Mouse (Mus musculus) NIH3T3 (cell line): ENCODE data around the gene Ankle1.
"Not testable (repeated sequence)": the region's sequence is repeated elsewhere in the genome, so short reads cannot be mapped to it uniquely, and the experiment has no call there.

ENCODE experiments used
- DNase-seq: peaks from one replicate; pipeline ENCODE4 v3.0.0-alpha.2; 2012; ENCODE audit warnings: low read depth

Ankle1 gene

DNA sequence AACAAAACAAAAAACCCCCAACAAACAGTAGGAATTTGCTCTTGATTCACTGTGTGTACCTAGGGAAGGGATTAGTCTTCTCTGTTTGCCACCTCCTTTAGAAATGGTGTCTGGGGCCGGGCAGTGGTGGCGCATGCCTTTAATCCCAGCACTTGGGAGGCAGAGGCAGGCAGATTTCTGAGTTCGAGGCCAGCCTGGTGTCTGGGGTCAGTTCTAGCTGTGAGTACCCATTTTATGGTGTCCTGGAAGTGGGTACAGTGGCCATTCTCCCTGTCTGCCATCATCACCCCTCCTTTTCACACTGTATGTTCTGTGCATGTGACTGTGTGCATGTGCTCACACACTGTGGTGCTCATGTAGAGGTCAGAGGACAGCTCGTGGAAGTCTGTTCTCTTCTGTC lies 2.4 kb downstream of the Ankle1 start:
- DNase-seq: no peak

DNA sequence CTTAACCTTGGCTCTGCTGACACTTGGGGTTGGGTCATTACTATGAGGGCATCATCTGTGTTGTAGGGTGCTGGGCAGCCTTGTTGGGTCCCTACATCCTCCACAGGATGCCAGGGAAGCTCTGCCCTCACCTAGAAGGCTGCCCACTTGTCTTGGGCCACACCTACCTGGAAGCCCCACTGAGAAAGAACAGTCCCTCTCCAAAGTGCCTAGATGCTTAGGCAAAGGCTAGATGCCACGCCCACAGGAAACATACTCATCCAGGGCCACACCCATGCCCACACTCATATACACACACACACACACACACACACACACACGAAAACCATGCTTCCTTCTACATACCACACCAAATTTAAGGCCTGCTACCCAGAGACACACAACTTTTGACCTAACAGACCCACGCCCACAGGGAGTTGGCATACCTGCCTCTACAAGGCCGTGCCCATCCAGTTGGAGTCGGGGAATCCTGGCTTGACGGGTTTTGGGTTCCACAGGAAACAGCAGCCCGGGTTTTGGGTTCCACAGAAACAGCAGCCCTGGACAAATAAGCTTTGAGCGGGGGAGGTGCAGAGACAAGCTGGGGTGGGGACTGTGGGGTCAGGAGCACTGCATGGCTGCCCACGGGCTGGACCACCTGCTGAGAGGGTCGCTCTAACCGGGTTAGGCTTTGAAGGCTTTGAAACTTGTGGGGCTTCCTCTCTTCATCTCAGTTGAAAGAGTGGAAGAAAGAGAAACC lies 5.9 kb downstream of the Ankle1 start:
- DNase-seq: no peak

DNA sequence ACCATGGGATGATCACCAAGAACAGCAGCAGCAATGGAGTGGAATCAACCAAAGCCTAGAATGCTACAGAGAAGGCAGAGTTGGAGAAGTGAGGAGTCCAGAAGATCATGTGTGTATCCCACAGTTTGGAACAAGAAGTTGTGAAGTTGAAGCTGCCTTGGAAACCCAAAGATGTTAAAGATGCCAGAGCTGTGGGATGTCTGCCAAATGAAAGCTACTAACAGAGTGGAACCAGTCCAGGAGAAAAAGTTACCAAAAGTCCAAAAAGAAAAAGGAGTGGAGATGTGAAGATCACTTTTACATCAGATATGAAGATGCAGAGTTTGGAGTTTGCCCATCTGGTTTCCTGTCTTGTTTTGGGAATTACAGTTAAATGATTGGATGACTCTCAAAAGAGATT lies 16.3 kb downstream of the Ankle1 start:
- peak; percentile 53 for DNase-seq

DNA sequence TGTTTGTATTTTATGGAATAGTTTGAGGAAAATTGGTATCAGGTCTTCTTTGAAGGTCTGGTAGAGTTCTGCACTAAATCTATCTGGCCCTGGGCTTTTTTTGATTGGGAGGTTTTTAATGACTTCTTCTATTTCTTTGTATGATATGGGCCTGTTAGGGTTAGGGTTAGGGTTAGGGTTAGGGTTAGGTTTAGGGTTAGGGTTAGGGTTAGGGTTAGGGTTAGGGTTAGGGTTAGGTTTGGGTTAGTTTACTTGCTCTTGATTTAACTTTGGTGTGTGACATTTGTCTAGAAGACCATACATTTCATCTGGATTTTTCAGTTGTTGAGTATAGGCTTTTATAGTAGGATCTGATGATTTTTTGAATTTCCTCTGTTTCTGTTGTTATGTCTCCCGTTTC lies 27.1 kb downstream of the Ankle1 start:
- DNase-seq: not testable (repeated sequence)

DNA sequence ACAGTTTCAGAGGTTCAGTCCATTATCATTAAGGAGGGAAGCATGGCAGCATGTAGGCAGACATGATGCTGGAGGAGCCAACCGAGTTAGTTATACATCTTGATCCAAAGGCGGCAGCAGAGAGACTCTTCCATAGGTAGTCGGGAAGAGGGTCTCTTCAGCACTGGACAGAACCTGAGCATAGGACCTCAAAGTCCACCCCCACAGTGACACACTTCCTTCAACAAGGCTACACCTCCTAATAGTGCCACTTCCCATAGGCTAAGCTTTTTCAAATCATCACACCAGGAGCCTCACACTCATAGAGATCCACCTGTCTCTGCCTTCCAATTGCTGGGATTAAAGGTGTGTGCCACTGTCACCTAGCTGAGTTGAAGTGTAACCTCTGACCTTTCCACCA lies 31.2 kb downstream of the Ankle1 start:
- DNase-seq: no peak

DNA sequence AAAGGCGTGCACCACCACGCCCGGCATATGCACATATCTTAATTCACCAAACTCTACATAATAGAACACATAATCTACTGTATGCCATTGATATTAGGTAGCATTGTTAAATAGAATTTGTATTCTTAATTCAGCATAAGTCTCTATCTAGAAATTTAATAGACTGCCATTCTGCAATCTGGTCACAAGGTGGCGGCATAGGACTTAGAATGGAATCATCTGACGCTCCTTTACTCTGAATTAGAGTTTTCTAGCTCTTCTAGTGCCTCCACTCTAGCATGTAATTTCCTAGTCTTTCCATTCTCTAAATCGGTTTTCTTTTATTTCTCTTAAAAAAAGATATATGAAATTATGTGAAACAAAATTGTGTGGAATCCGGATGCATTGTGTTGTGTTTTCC lies 35.6 kb downstream of the Ankle1 start:
- DNase-seq: peak; percentile 87

DNA sequence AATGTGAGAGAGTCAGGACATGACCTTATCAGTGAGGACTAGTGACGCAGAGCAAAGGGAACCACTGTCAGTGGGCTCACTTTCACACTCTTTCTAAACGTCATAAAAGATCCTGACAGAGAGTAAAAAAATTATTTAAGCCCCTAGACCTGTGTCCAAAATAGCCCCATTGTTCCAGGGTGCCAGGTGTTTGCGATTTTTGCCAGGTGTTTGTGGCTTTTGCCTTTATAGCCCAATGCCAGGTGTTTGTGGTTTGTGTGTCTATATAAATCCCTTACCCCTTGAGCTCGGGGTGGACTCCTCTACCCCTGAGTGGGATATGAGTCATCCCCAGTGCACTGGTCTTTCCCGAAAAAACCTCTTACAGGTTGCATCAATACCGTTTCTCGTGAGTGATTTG lies 39.3 kb downstream of the Ankle1 start:
- DNase-seq: peak; percentile 22

DNA sequence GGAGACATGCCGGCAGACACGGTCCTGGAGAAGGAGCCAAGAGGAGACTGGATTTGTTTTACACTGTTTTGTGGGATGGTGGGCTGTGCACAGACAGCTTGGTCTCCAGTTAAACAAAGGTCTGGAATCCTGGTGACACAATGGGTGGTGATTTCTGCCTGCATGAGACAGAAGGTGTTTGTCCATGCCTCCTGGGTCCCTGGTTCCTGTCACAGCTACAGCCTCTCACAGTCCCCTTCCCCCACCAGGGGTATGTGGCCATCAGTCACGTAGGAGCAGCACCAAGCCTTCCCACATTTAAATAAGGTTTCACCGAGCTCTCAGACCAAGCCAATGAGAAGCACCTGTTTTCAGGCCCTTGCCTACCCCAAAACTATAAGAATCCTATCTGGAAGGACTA lies 45.5 kb downstream of the Ankle1 start:
- DNase-seq: no peak

DNA sequence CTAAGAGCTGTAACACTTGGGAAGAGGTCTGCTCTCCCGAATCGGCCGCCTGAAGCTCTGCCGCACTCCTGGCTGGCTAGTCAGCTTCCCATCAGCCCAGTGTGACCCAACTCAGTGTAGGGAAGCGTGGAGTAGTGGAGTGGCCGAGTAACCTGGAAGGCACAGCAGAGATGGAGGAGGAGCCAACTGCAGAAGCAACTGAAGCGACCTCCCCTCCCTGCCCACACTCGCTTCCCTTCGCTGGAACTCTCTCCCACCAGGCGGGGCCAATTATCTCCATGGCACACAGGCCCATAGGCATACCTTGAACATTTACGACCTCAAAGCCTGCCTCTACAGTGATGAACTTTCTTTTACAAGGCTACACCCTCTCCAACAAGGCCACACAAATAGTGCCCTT lies 46.0 kb downstream of the Ankle1 start:
- DNase-seq: no peak

DNA sequence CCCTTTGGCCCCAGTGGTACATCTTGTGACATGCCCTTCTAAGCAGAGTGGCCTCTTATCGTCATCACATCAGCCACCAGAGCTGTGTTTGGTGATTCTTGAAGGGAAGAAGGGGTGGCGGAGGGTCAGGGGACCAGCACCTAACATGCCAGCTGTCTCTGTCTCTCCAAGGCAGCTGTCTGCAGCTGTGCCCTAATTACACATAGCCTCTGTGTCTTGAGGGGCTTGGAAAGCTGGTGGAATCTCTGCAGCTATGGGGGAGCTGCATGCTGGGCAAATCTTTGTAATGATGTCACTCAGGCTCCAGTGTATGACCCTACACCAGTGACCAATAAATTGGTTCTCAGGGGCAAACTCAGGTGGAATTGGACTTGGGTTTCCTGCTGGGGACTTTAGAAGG lies 46.9 kb downstream of the Ankle1 start:
- DNase-seq: no peak

DNA sequence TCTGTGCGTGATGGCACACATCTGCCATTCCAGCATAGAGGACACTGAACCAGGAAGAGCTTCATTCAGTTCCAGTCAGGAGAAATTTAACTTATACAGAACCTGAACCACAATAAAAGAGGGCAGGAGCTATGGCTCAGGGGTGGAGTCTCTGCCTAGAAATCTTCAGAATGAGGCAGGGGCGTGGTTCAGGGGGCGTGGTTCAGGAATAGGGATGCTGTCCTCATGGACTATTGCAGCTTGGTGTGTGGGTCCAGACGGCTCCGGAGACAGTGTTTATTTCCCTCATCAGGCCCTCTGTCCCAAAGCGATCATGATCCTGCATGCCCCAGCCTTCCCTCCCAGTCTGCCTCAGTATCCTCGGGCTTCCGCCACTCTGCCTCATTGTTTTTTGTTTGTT lies 48.9 kb downstream of the Ankle1 start:
- DNase-seq: no peak

DNA sequence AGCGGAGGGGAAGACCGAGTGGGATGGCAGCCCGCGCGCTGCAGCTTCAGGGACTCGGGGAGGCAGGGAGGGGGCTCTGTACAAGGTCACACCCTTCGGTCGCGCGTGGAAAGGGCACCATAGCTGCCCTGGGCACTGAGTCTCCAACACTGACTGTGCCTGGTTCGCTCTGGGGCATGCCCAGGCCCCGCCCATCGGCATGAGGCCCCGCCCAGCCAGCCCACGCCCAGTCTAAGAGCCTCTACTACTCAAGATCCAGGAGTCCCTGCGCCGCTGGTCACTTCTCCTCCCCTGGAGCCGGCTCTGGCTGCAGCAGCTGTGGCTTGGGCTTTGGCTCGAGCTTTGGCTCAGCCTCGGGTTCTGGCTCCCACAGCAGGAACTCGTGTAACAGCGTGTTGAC lies 51.1 kb downstream of the Ankle1 start:
- no peak for DNase-seq

DNA sequence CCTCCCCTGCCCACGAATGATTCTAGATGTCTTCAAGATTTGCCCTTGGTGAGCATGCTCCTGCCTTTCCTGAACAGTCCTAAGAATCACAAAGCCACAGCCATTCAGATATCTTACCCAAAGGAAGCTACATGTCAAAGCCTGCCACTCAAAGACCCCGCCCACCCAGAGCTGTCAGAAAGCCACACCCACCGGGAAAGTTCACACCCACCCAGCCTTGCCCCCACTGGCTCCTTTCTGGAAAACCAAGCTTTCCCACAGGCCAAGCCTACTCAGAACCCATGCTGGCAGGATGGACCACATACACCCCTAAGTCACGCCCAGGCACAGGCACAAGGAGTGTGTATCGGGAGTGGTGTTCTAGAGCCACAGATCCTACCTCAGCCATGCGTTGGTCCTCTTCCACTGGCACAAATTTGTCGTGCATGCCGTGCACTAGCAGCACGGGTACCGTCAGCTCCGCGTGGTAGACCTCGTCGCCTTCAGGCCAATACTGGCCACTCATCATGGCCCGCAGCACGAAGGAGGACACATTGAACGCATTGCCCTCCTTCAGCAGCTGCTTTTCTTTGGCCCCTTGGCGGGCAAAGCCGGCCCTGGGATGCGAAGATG lies 52.0 kb downstream of the Ankle1 start:
- no peak for DNase-seq
